Mouse (Mus musculus) ES-E14 (cell line): ENCODE measurements around the gene Esr1.

ENCODE experiments used
- CHD2 ChIP-seq: IDR thresholded peaks from 2 replicates; pipeline ENCODE4 v1.6.1; 2014; ENCODE audit warnings: mild to moderate bottlenecking, low read depth, low read length, inconsistent platforms
- HCFC1 ChIP-seq: IDR thresholded peaks from 2 replicates; pipeline ENCODE4 v1.6.1; 2012; ENCODE audit warnings: low read length, inconsistent platforms, borderline replicate concordance; ENCODE audit not compliant: insufficient read depth
- MAFK ChIP-seq: IDR thresholded peaks from 2 replicates; pipeline ENCODE4 v1.6.1; 2014; ENCODE audit warnings: mild to moderate bottlenecking, low read depth, low read length, inconsistent platforms; ENCODE audit not compliant: insufficient read depth
- ZC3H11A ChIP-seq: IDR thresholded peaks from 2 replicates; pipeline ENCODE4 v1.6.1; 2012; ENCODE audit warnings: low read depth, mild to moderate bottlenecking, inconsistent platforms, low read length, borderline replicate concordance
- ZNF384 ChIP-seq: IDR thresholded peaks from 2 replicates; pipeline ENCODE4 v1.6.1; 2012; ENCODE audit warnings: low read depth, low read length, inconsistent platforms

- TF ChIP-seq HCFC1 (no peak), MAFK (no peak), CHD2 (no peak), ZC3H11A (no peak), ZNF384 (no peak)
Observed at GRCm38 (mm10) chr10:4841039-4841438, 229.6 kb downstream of the Esr1 start.
